ENCODE assay signal across 9 mouse cellular contexts in the genomic region with DNA sequence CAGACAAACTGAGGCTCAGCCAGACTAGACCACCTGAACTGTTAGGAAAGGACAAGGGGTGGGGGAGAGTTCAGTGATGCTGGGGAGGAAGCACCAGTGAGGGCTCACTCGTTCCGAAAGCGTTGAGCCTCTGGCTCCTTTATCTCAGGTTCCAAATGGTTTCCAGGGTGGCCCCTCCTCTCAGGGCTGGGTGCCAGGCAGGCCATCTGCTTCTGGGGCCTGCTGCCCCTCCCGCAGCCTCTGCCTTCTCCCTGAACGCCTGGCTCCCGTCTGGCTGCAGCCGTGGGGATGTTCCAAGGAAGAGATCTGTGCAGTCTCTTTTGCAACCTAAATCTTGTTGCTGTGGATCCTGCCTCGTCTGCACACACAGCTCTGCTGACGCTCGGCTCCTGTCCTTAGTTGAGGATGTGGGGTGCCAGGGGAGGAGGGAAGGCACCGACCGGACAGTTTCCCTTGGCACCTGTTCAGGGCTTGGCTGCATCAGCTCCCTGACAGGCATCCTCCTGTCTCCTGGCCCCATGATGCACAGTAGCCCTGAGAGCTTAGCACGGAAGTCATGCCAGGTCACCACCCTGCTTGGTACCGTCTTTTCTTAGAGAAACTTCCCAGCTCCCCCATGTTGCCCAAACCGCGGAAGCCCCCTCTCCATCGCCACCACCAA. TPM values are rescaled to one million over a fixed set of nuclear protein-coding genes. Genes with fewer than 3 reads are reported as not detected.
DNase-seq lines count a peak whose midpoint lies in the region; ATAC-seq and TF ChIP-seq lines count a peak whose summit lies in the region.
"Had no signal": no experiment of that assay in that cellular context is flagged by ENCODE, and none has a peak within 500 bp of the region (broad histone marks: within the 10 kb centered on the region; RNA-seq: fewer than 3 reads in every experiment).

No protein-coding gene starts in this region.

- H3K27ac ChIP-seq in gastrocnemius, adult 2 months, result peak overlapping the region; percentile 89
- peak overlapping the region; percentile 30 for H3K27ac ChIP-seq in hindbrain, embryonic 15.5 days (replicated peaks)
- H3K27ac ChIP-seq: midbrain, embryonic 12.5 days had no signal

- WGBS in hindbrain, embryonic 15.5 days, result 42% methylated on average over 17 of the region's 17 CpGs

- peak overlapping the region; percentile 55 for H3K4me3 ChIP-seq in gastrocnemius, adult 2 months
- no peak overlapping the region for H3K4me3 ChIP-seq in hindbrain, embryonic 15.5 days
- H3K4me3 ChIP-seq: midbrain, embryonic 12.5 days had no signal

- intact Hi-C loops in gastrocnemius, adult 2 months (cut with DNase I), result loop anchor here (2.0 kb wide), 1 partner anchor 35 kb away; a partner anchor contains a TSS

- ATAC-seq in hindbrain, embryonic 15.5 days (ENCODE audit: low FRiP score, low read depth), result peak; percentile 52
- peak; percentile 74 for ATAC-seq in megakaryocyte progenitor cell, adult 5-6 weeks (replicated peaks; ENCODE audit: poor library complexity)

- H3K9me3 ChIP-seq in hindbrain, embryonic 15.5 days, result no peaks in the 10 kb centered on the region
- H3K9me3 ChIP-seq: midbrain, embryonic 12.5 days had no signal

- H3K4me2 ChIP-seq in hindbrain, embryonic 15.5 days, result peak overlapping the region; percentile 1
- H3K4me2 ChIP-seq: midbrain, embryonic 12.5 days had no signal

- H3K36me3 ChIP-seq in hindbrain, embryonic 15.5 days, result no peaks in the 10 kb centered on the region
- H3K36me3 ChIP-seq: midbrain, embryonic 12.5 days had no signal

- peak; percentile 46 to 61 for DNase-seq in adrenal gland, adult 18-20 months (ENCODE audit: low spot score in 2 of 2)
- DNase-seq in cerebellum, adult 9-10 months, result peak; percentile 98
- DNase-seq in gastrocnemius, adult 2 months, result peak; percentile 93
- DNase-seq in left cerebral cortex, adult 18-20 months (ENCODE audit: low spot score in 2 of 2), result peak; percentile 81 to 89
- peak; percentile 77 to 83 for DNase-seq in spleen, postnatal 14 days (ENCODE audit: low spot score in 2 of 2)
- DNase-seq in natural killer cell, adult 2 months (ENCODE audit: low spot score in 2 of 2), result no peak

- H3K9ac ChIP-seq in hindbrain, embryonic 15.5 days, result no peak overlapping the region
- H3K9ac ChIP-seq: midbrain, embryonic 12.5 days had no signal

- no peak for TF ChIP-seq CTCF in gastrocnemius, adult 2 months (IDR thresholded peaks at IDR 0.05)

- peaks cover 31% of the 10 kb centered on the region for H3K4me1 ChIP-seq in hindbrain, embryonic 15.5 days (replicated peaks)

- no peaks in the 10 kb centered on the region for H3K27me3 ChIP-seq in hindbrain, embryonic 15.5 days

RNA-seq across cellular contexts. Expression of a gene that starts 35.7 kb away (rescaled TPM):
- 100 to 1,000 TPM; 197 to 247 TPM for total RNA-seq in adrenal gland, adult 18-20 months (2021)
- total RNA-seq in gastrocnemius, adult 2 months (2021), result 10 to 100 TPM; 22.5 to 46.8 TPM
- 54.3 and 59.0 TPM in 2 replicates for polyA plus RNA-seq in hindbrain, embryonic 15.5 days (2015; fragmentation: Nextera tagmentation; extraction: Ambion mirVana)
- total RNA-seq in left cerebral cortex, adult 18-20 months (2021), result 100 to 1,000 TPM; 162 to 172 TPM
- 1.7 and 1.9 TPM in 2 replicates for total RNA-seq in megakaryocyte progenitor cell, adult 5-6 weeks (2015)
- 1.6 and 2.7 TPM in 2 replicates for total RNA-seq in megakaryocyte progenitor cell, adult 5-6 weeks (2017)

Comparison
In these comparisons a context has a peak if more than half of its experiments do, and no peak if none do; other contexts are left out.
1. DNase-seq: peak in adrenal gland, adult 18-20 months (2 of 2), cerebellum, adult 9-10 months (single experiment), gastrocnemius, adult 2 months (single experiment), left cerebral cortex, adult 18-20 months (2 of 2) and spleen, postnatal 14 days (2 of 2); none in natural killer cell, adult 2 months (0 of 2).
2. RNA of a gene that starts 35.7 kb away (total RNA-seq): 197 to 247 TPM in adrenal gland, adult 18-20 months, 162 to 172 TPM in left cerebral cortex, adult 18-20 months and 22.5 to 46.8 TPM in gastrocnemius, adult 2 months; 1.6 to 2.7 TPM in megakaryocyte progenitor cell, adult 5-6 weeks; every median in the first group is over 4 times any median in the second.